13 mouse cellular contexts compared by ENCODE assay signal in genomic region chr8:90290811-90291210, GRCm38 (mm10). TPM values are rescaled to one million over a fixed set of nuclear protein-coding genes. Genes with fewer than 3 reads are reported as not detected.
"Had no signal": no experiment of that assay in that cellular context is flagged by ENCODE, and none has a peak within 500 bp of the region (broad histone marks: within the 10 kb centered on the region; RNA-seq: fewer than 3 reads in every experiment).

No protein-coding gene starts in this region.

- H3K36me3 ChIP-seq: kidney, embryonic 15.5 days; limb, embryonic 10.5 days; liver, embryonic 15.5 days; neural tube, embryonic 15.5 days had no signal

- H3K4me3 ChIP-seq: kidney, embryonic 15.5 days; left cerebral cortex, adult 2 months; limb, embryonic 10.5 days; liver, embryonic 15.5 days; midbrain, embryonic 10.5 days; myocyte; neural tube, embryonic 15.5 days had no signal

- H3K27ac ChIP-seq: kidney, embryonic 15.5 days; left cerebral cortex, adult 2 months; limb, embryonic 10.5 days; liver, embryonic 15.5 days; midbrain, embryonic 10.5 days; neural tube, embryonic 15.5 days had no signal

- DNase-seq: kidney, adult 2 months; kidney, postnatal 14 days; right cerebral cortex, adult 18-20 months; right cerebral cortex, postnatal 25 days had no signal

- H3K27me3 ChIP-seq: kidney, embryonic 15.5 days; liver, embryonic 15.5 days; neural tube, embryonic 15.5 days had no signal

- H3K4me1 ChIP-seq: limb, embryonic 10.5 days; liver, embryonic 15.5 days had no signal

- H3K4me2 ChIP-seq: kidney, embryonic 15.5 days; liver, embryonic 11.5 days; liver, embryonic 15.5 days; neural tube, embryonic 15.5 days had no signal

- ATAC-seq: intestine, embryonic 16.5 days had no signal

- H3K9me3 ChIP-seq: kidney, embryonic 15.5 days; limb, embryonic 10.5 days; liver, embryonic 15.5 days; midbrain, embryonic 10.5 days; neural tube, embryonic 15.5 days had no signal

- H3K9ac ChIP-seq: kidney, embryonic 15.5 days; liver, embryonic 15.5 days; neural tube, embryonic 15.5 days had no signal

RNA-seq across cellular contexts. Expression of gene Tox3, which starts 57.3 kb away (rescaled TPM):
- polyA plus RNA-seq: myocyte had no signal
